Mouse (Mus musculus) brain, embryonic 14.5 days (tissue): ENCODE data around the gene Pigz.

ENCODE experiments used
- CTCF ChIP-seq: fragments of 200-500 bp; IDR thresholded peaks from 2 replicates; pipeline ENCODE4 v1.5.1; 2012; ENCODE audit warnings: inconsistent platforms, mild to moderate bottlenecking, moderate library complexity, borderline replicate concordance; ENCODE audit not compliant: insufficient read depth, insufficient read length; ENCODE audit errors: extremely low read depth
- POLR2A ChIP-seq: fragments of 200-500 bp; IDR thresholded peaks from 2 replicates; pipeline ENCODE4 v1.6.1; 2012; ENCODE audit warnings: mild to moderate bottlenecking, inconsistent platforms, borderline replicate concordance; ENCODE audit not compliant: poor library complexity, insufficient read depth, insufficient read length, severe bottlenecking; ENCODE audit errors: extremely low read depth

DNA sequence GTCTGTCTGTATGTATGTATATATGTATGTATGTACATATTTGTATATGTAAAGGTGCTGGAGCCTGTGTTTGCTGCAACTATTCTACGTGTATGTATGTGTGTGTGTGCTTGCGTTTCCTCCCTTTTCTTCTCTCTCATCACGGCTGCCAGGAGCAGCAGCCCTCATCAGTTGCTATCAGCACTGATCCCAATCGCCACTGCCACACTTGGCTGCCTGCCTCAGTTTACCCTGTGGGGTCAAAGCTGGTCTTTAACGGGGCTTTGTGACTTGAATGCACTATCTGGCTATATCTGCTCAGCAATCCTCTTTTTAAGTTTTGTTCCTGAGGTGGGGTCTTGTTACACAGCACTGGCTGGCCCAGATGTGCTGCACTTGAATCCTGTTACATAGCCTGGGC lies 6.2 kb upstream of the Pigz start:
- no peak for TF ChIP-seq POLR2A
- TF ChIP-seq CTCF = no peak
